Mouse (Mus musculus) heart, embryonic 15.5 days (tissue): ENCODE measurements around the gene Taok3. TPM values are rescaled to one million over a fixed set of nuclear protein-coding genes. Genes with fewer than 3 reads are reported as not detected.

ENCODE experiments used
- ATAC-seq: fragments of 200-750 bp; cut with Nextera tagmentation; replicated peaks from 2 replicates; pipeline ENCODE4 v1.8.0; 2017; ENCODE audit warnings: low read depth, moderate TSS enrichment; ENCODE audit not compliant: insufficient number of reproducible peaks, insufficient read depth, low FRiP score
- H3K27ac ChIP-seq: fragments of 300-500 bp; sonication (generic); 2 replicates; pipeline ENCODE4 v1.5.1; 2015; ENCODE audit warnings: mild to moderate bottlenecking, inconsistent platforms
- H3K27me3 ChIP-seq: fragments of 300-500 bp; sonication (generic); 2 replicates; pipeline ENCODE4 v1.6.1; 2015; ENCODE audit warnings: inconsistent platforms
- H3K36me3 ChIP-seq: fragments of 300-500 bp; sonication (generic); 2 replicates; pipeline ENCODE4 v1.6.1; 2015; ENCODE audit warnings: mild to moderate bottlenecking, inconsistent platforms
- H3K4me1 ChIP-seq: fragments of 300-500 bp; sonication (generic); replicated peaks from 2 replicates; pipeline ENCODE4 v1.6.1; 2015; ENCODE audit warnings: inconsistent platforms
- H3K4me2 ChIP-seq: fragments of 300-500 bp; sonication (generic); 2 replicates; pipeline ENCODE4 v1.6.1; 2015; ENCODE audit warnings: inconsistent platforms, mild to moderate bottlenecking, moderate library complexity
- H3K4me3 ChIP-seq: fragments of 300-500 bp; sonication (generic); 2 replicates; pipeline ENCODE4 v1.5.1; 2015; ENCODE audit warnings: mild to moderate bottlenecking, inconsistent platforms
- H3K9ac ChIP-seq: fragments of 300-500 bp; sonication (generic); 2 replicates; pipeline ENCODE4 v1.6.1; 2015; ENCODE audit warnings: mild to moderate bottlenecking, inconsistent platforms
- H3K9me3 ChIP-seq: fragments of 300-500 bp; sonication (generic); replicated peaks from 2 replicates; pipeline ENCODE4 v1.6.1; 2016; ENCODE audit warnings: inconsistent platforms
- WGBS: fragments of 180-500 bp; shearing (Covaris S2); methylation state at CpG from one replicate; pipeline ENCODE4 v1.1.7; 2015; ENCODE audit warnings: mixed read lengths; 5-methylcytosine and 5-hydroxymethylcytosine counted together
- polyA plus RNA-seq: library from polyadenylated mRNA; unstranded; fragments of >200 nt; fragmentation: Nextera tagmentation; extraction: Ambion mirVana; gene quantifications from 2 replicates; pipeline ENCODE4 v1.2.1, GENCODE M21; 2015

Taok3 gene
- polyA plus RNA-seq, 1 experiment from 2014 or later = 10.2 TPM

- Histone ChIP-seq H3K4me1 (no peaks in the 10 kb centered on the region), H3K9ac (no peak overlapping the region), H3K4me2 (no peak overlapping the region), H3K36me3 (no peaks in the 10 kb centered on the region), H3K9me3 (no peaks in the 10 kb centered on the region), H3K27ac (no peak overlapping the region), H3K4me3 (no peak overlapping the region), H3K27me3 (no peaks in the 10 kb centered on the region)
- ATAC-seq = no peak
- 83% methylated on average over 16 of the region's 16 CpGs for WGBS
Measured at GRCm38 (mm10) chr5:117147187-117148095, 27.5 kb downstream of the Taok3 start.

GRCm38 (mm10) chr5:117149054-117149942 is 29.4 kb downstream of the Taok3 start:
- H3K36me3 ChIP-seq = no peaks in the 10 kb centered on the region
- H3K4me1 ChIP-seq = 0 out of 2 replicates have a peak, but pooled peaks cover 3% of the 10 kb centered on the region
- H3K27ac ChIP-seq = no peak overlapping the region
- no peak for ATAC-seq
- H3K27me3 ChIP-seq = no peaks in the 10 kb centered on the region
- 70% methylated on average over 16 of the region's 16 CpGs for WGBS
- no peak overlapping the region for H3K9ac ChIP-seq
- no peak overlapping the region for H3K4me3 ChIP-seq
- no peak overlapping the region for H3K4me2 ChIP-seq
- no peaks in the 10 kb centered on the region for H3K9me3 ChIP-seq

- Histone ChIP-seq H3K36me3 (no peaks in the 10 kb centered on the region), H3K4me2 (no peak overlapping the region), H3K4me1 (0 out of 2 replicates have a peak, but pooled peaks cover 3% of the 10 kb centered on the region), H3K9me3 (no peaks in the 10 kb centered on the region), H3K9ac (no peak overlapping the region), H3K4me3 (no peak overlapping the region), H3K27ac (no peak overlapping the region), H3K27me3 (no peaks in the 10 kb centered on the region)
- ATAC-seq = no peak
- 71% methylated on average over 5 of the region's 5 CpGs for whole genome bisulfite sequencing
Measured at GRCm38 (mm10) chr5:117150068-117150467, 30.1 kb downstream of the Taok3 start.

GRCm38 (mm10) chr5:117152944-117153343 is 33.0 kb downstream of the Taok3 start:
- H3K4me2 ChIP-seq = no peak overlapping the region
- H3K4me1 ChIP-seq = 0 out of 2 replicates have a peak, but pooled peaks cover 3% of the 10 kb centered on the region
- H3K9ac ChIP-seq = no peak overlapping the region
- H3K27ac ChIP-seq = no peak overlapping the region
- no peaks in the 10 kb centered on the region for H3K27me3 ChIP-seq
- H3K36me3 ChIP-seq = no peaks in the 10 kb centered on the region
- no peaks in the 10 kb centered on the region for H3K9me3 ChIP-seq
- H3K4me3 ChIP-seq = no peak overlapping the region
- ATAC-seq = no peak

GRCm38 (mm10) chr5:117153527-117154091 is 33.7 kb downstream of the Taok3 start:
- 0 out of 2 replicates have a peak, but pooled peaks cover 3% of the 10 kb centered on the region for H3K4me1 ChIP-seq
- no peaks in the 10 kb centered on the region for H3K27me3 ChIP-seq
- no peak overlapping the region for H3K9ac ChIP-seq
- no peaks in the 10 kb centered on the region for H3K36me3 ChIP-seq
- no peaks in the 10 kb centered on the region for H3K9me3 ChIP-seq
- H3K4me2 ChIP-seq = peak overlapping the region; percentile 11; the same call in 1 of the 2 replicates
- no peak overlapping the region for H3K4me3 ChIP-seq
- ATAC-seq = 0 out of 2 replicates have a peak, but pooled peaks have one; percentile 58
- whole genome bisulfite sequencing = 63% methylated on average over 15 of the region's 15 CpGs
- peak overlapping the region; percentile 43 for H3K27ac ChIP-seq

GRCm38 (mm10) chr5:117158335-117159018 is 38.5 kb downstream of the Taok3 start:
- H3K27me3 ChIP-seq = no peaks in the 10 kb centered on the region
- ATAC-seq = 0 out of 2 replicates have a peak, but pooled peaks have one; percentile 18
- no peak overlapping the region for H3K9ac ChIP-seq
- H3K9me3 ChIP-seq = no peaks in the 10 kb centered on the region
- no peak overlapping the region for H3K27ac ChIP-seq
- no peaks in the 10 kb centered on the region for H3K36me3 ChIP-seq
- no peak overlapping the region for H3K4me3 ChIP-seq
- H3K4me2 ChIP-seq = no peak overlapping the region
- peaks cover 14% of the 10 kb centered on the region for H3K4me1 ChIP-seq
- WGBS = 71% methylated on average over 7 of the region's 7 CpGs

GRCm38 (mm10) chr5:117159326-117159725 is 39.4 kb downstream of the Taok3 start:
- H3K36me3 ChIP-seq = no peaks in the 10 kb centered on the region
- no peak overlapping the region for H3K4me2 ChIP-seq
- 52% methylated on average over 8 of the region's 8 CpGs for WGBS
- 0 out of 2 replicates have a peak overlapping the region, but pooled peaks have one; percentile 21 for H3K27ac ChIP-seq
- no peaks in the 10 kb centered on the region for H3K27me3 ChIP-seq
- no peak for ATAC-seq
- H3K9me3 ChIP-seq = no peaks in the 10 kb centered on the region
- H3K4me1 ChIP-seq = peaks cover 11% of the 10 kb centered on the region
- no peak overlapping the region for H3K4me3 ChIP-seq
- H3K9ac ChIP-seq = no peak overlapping the region

GRCm38 (mm10) chr5:117159805-117160291 is 39.9 kb downstream of the Taok3 start:
- Histone ChIP-seq H3K9me3 (no peaks in the 10 kb centered on the region), H3K27ac (0 out of 2 replicates have a peak overlapping the region, but pooled peaks have one; percentile 21), H3K4me1 (peaks cover 11% of the 10 kb centered on the region), H3K27me3 (no peaks in the 10 kb centered on the region), H3K4me3 (no peak overlapping the region), H3K9ac (no peak overlapping the region), H3K4me2 (no peak overlapping the region), H3K36me3 (no peaks in the 10 kb centered on the region)
- no peak for ATAC-seq
- whole genome bisulfite sequencing = 43% methylated on average over 6 of the region's 6 CpGs

GRCm38 (mm10) chr5:117160499-117160898 is 40.6 kb downstream of the Taok3 start:
- H3K36me3 ChIP-seq = no peaks in the 10 kb centered on the region
- WGBS = 62% methylated on average over 10 of the region's 10 CpGs
- H3K9me3 ChIP-seq = no peaks in the 10 kb centered on the region
- no peak for ATAC-seq
- H3K4me3 ChIP-seq = no peak overlapping the region
- H3K27ac ChIP-seq = no peak overlapping the region
- peaks cover 11% of the 10 kb centered on the region for H3K4me1 ChIP-seq
- no peak overlapping the region for H3K9ac ChIP-seq
- no peaks in the 10 kb centered on the region for H3K27me3 ChIP-seq
- no peak overlapping the region for H3K4me2 ChIP-seq

- no peak for ATAC-seq
- no peak overlapping the region for H3K9ac ChIP-seq
- H3K4me2 ChIP-seq = no peak overlapping the region
- WGBS = 87% methylated on average over 13 of the region's 13 CpGs
- H3K4me1 ChIP-seq = peaks cover 11% of the 10 kb centered on the region
- H3K27ac ChIP-seq = no peak overlapping the region
- H3K36me3 ChIP-seq = no peaks in the 10 kb centered on the region
- no peaks in the 10 kb centered on the region; the same call in 1 of the 2 replicates for H3K27me3 ChIP-seq
- H3K9me3 ChIP-seq = no peaks in the 10 kb centered on the region
- no peak overlapping the region for H3K4me3 ChIP-seq
Measured at GRCm38 (mm10) chr5:117163790-117164189, 43.9 kb downstream of the Taok3 start.
